Comparison of ENCODE assay signal across 14 mouse cellular contexts in the genomic region with DNA sequence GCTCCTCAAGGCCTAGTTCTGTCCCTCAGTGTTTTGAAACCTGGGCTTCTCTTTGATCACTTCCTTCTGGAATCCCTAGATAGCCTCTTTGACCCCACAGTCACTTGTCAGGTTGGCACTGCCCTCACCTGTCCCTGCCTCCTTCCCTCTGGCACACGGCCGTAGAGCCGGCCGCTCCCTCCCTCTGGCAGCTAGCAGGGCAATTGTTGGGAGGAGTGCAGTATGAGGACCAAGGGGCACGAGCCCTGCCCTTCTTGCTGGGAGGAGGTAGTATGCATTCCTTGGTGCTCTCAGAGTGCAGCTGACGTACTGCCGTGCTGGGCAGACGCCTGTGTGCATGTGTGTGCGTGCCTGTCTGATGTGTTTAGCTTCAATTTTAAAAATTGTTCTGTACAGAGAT. TPM values are rescaled to one million over a fixed set of nuclear protein-coding genes. Genes with fewer than 3 reads are reported as not detected.
DNase-seq lines count a peak whose midpoint lies in the region; ATAC-seq lines count a peak whose summit lies in the region.
"Had no signal": no experiment of that assay in that cellular context is flagged by ENCODE, and none has a peak within 500 bp of the region (broad histone marks: within the 10 kb centered on the region; RNA-seq: fewer than 3 reads in every experiment).

No protein-coding gene starts in this region.

- no peak overlapping the region for H3K4me2 ChIP-seq in liver, embryonic 15.5 days
- H3K4me2 ChIP-seq in stomach, embryonic 16.5 days (ENCODE audit: low read depth, low read length), result no peak overlapping the region

- intact Hi-C loops in gastrocnemius, postnatal 14 days (cut with DNase I; ENCODE audit: low total_unique reads), result no loop called here

- WGBS in liver, embryonic 15.5 days (ENCODE audit: insufficient replicate concordance), result 86% methylated on average over 9 of the region's 9 CpGs
- 68% methylated on average over 9 of the region's 9 CpGs for WGBS in stomach, embryonic 16.5 days
- 92% methylated on average over 9 of the region's 9 CpGs for WGBS in forebrain, embryonic 10.5 days

- H3K9me3 ChIP-seq in liver, embryonic 15.5 days (replicated peaks), result no peaks in the 10 kb centered on the region
- no peaks in the 10 kb centered on the region for H3K9me3 ChIP-seq in stomach, embryonic 16.5 days (replicated peaks; ENCODE audit: control insufficient read depth, low read length)
- H3K9me3 ChIP-seq in forebrain, embryonic 10.5 days, result no peaks in the 10 kb centered on the region

- H3K9ac ChIP-seq in liver, embryonic 15.5 days, result no peak overlapping the region
- no peak overlapping the region for H3K9ac ChIP-seq in stomach, embryonic 16.5 days (ENCODE audit: low read length)

- DNase-seq in liver, result no peak
- DNase-seq in cerebellum, postnatal 36 days, result peak; percentile 40 to 55
- DNase-seq in lung, adult 18-20 months, result peak; percentile 87 to 91
- no peak for DNase-seq in forebrain, embryonic 10.5 days (ENCODE audit: extremely low spot score, low spot score)
- DNase-seq in gastrocnemius, postnatal 14 days, result no peak
- DNase-seq: adrenal gland, postnatal 10 days; heart, postnatal 14 days; left cerebral cortex, postnatal 4 days; retina, postnatal 1 day; thymus, postnatal 14 days had no signal

- H3K4me3 ChIP-seq in liver, embryonic 15.5 days (replicated peaks), result no peak overlapping the region
- no peak overlapping the region for H3K4me3 ChIP-seq in stomach, embryonic 16.5 days (replicated peaks; ENCODE audit: low read length)
- no peak overlapping the region for H3K4me3 ChIP-seq in forebrain, embryonic 10.5 days

- no peaks in the 10 kb centered on the region for H3K27me3 ChIP-seq in liver, embryonic 15.5 days
- no peaks in the 10 kb centered on the region for H3K27me3 ChIP-seq in stomach, embryonic 16.5 days (ENCODE audit: control insufficient read depth, insufficient read depth, low read length)
- H3K27me3 ChIP-seq in forebrain, embryonic 10.5 days (ENCODE audit: poor library complexity, severe bottlenecking), result no peaks in the 10 kb centered on the region
- H3K27me3 ChIP-seq: CH12.LX had no signal

- 0 out of 2 replicates have a peak overlapping the region, but pooled peaks have one; percentile 0 for H3K27ac ChIP-seq in liver, embryonic 15.5 days (replicated peaks)
- peak overlapping the region; percentile 20; the same call in 1 of the 2 replicates for H3K27ac ChIP-seq in stomach, embryonic 16.5 days (ENCODE audit: low read length)
- H3K27ac ChIP-seq in forebrain, embryonic 10.5 days, result no peak overlapping the region

- no peak for ATAC-seq in liver, embryonic 15.5 days (ENCODE audit: insufficient read depth)
- peak; percentile 49; the same call in 1 of the 2 replicates for ATAC-seq in stomach, embryonic 16.5 days (ENCODE audit: insufficient read depth, low FRiP score)
- ATAC-seq: inflammation-experienced regulatory T-cells, adult 6 months had no signal

- H3K4me1 ChIP-seq in liver, embryonic 15.5 days (replicated peaks), result peaks cover 28% of the 10 kb centered on the region
- no peaks in the 10 kb centered on the region for H3K4me1 ChIP-seq in stomach, embryonic 16.5 days (ENCODE audit: control insufficient read depth, insufficient read depth, low read length)
- H3K4me1 ChIP-seq in forebrain, embryonic 10.5 days, result peaks cover 20% of the 10 kb centered on the region

- peaks cover 97% of the 10 kb centered on the region for H3K36me3 ChIP-seq in liver, embryonic 15.5 days (replicated peaks)
- H3K36me3 ChIP-seq in stomach, embryonic 16.5 days (ENCODE audit: control insufficient read depth, insufficient read depth, low read length), result peaks cover 18% of the 10 kb centered on the region
- H3K36me3 ChIP-seq in forebrain, embryonic 10.5 days (replicated peaks), result peaks cover 81% of the 10 kb centered on the region

RNA-seq across cellular contexts. Expression of gene Unc13d, which starts 17.2 kb away (rescaled TPM):
- polyA plus RNA-seq in liver, embryonic 15.5 days (2015; fragmentation: Nextera tagmentation; extraction: Ambion mirVana), result 21.4 and 23.3 TPM in 2 replicates
- polyA plus RNA-seq in stomach, embryonic 16.5 days (2015; fragmentation: Nextera tagmentation; extraction: Ambion mirVana), result 8.3 and 9.9 TPM in 2 replicates
- 3.7 and 3.8 TPM in 2 replicates for polyA plus RNA-seq in forebrain, embryonic 10.5 days (2016; fragmentation: Nextera tagmentation; extraction: Ambion mirVana)
- total RNA-seq in gastrocnemius, postnatal 14 days (2021), result under 1 TPM; 0.31 to 0.33 TPM

RNA-seq across cellular contexts. Expression of gene Wbp2, which starts 26.2 kb away (rescaled TPM):
- polyA plus RNA-seq in liver, embryonic 15.5 days (2015; fragmentation: Nextera tagmentation; extraction: Ambion mirVana), result 83.9 and 93.0 TPM in 2 replicates
- polyA plus RNA-seq in stomach, embryonic 16.5 days (2015; fragmentation: Nextera tagmentation; extraction: Ambion mirVana), result 81.8 and 98.6 TPM in 2 replicates
- polyA plus RNA-seq in forebrain, embryonic 10.5 days (2016; fragmentation: Nextera tagmentation; extraction: Ambion mirVana), result 71.0 and 73.6 TPM in 2 replicates
- total RNA-seq in gastrocnemius, postnatal 14 days (2021), result 10 to 100 TPM; 61.6 to 65.3 TPM

RNA-seq across cellular contexts. Expression of gene Unk, which starts 30.5 kb away (rescaled TPM):
- 10.1 and 11.6 TPM in 2 replicates for polyA plus RNA-seq in liver, embryonic 15.5 days (2015; fragmentation: Nextera tagmentation; extraction: Ambion mirVana)
- 26.4 and 26.9 TPM in 2 replicates for polyA plus RNA-seq in stomach, embryonic 16.5 days (2015; fragmentation: Nextera tagmentation; extraction: Ambion mirVana)
- 48.4 and 48.9 TPM in 2 replicates for polyA plus RNA-seq in forebrain, embryonic 10.5 days (2016; fragmentation: Nextera tagmentation; extraction: Ambion mirVana)
- 1 to 10 TPM; 7.3 to 7.7 TPM for total RNA-seq in gastrocnemius, postnatal 14 days (2021)

RNA-seq across cellular contexts. Expression of gene H3f3b, which starts 32.8 kb away (rescaled TPM):
- 540 and 595 TPM in 2 replicates for polyA plus RNA-seq in liver, embryonic 15.5 days (2015; fragmentation: Nextera tagmentation; extraction: Ambion mirVana)
- 1,496 and 1,592 TPM in 2 replicates for polyA plus RNA-seq in stomach, embryonic 16.5 days (2015; fragmentation: Nextera tagmentation; extraction: Ambion mirVana)
- polyA plus RNA-seq in forebrain, embryonic 10.5 days (2016; fragmentation: Nextera tagmentation; extraction: Ambion mirVana), result 1,610 and 1,612 TPM in 2 replicates
- 100 to 1,000 TPM; 132 to 170 TPM for total RNA-seq in gastrocnemius, postnatal 14 days (2021)

RNA-seq across cellular contexts. Expression of gene Galk1, which starts 48.1 kb away (rescaled TPM):
- polyA plus RNA-seq in liver, embryonic 15.5 days (2015; fragmentation: Nextera tagmentation; extraction: Ambion mirVana), result 168 and 190 TPM in 2 replicates
- 186 and 187 TPM in 2 replicates for polyA plus RNA-seq in stomach, embryonic 16.5 days (2015; fragmentation: Nextera tagmentation; extraction: Ambion mirVana)
- polyA plus RNA-seq in forebrain, embryonic 10.5 days (2016; fragmentation: Nextera tagmentation; extraction: Ambion mirVana), result 223 and 224 TPM in 2 replicates
- 10 to 100 TPM in 1 of 2 experiments, 1 to 10 TPM in 1; 7.2 to 11.3 TPM for total RNA-seq in gastrocnemius, postnatal 14 days (2021)

Comparison
In these comparisons a context has a peak if more than half of its experiments do, and no peak if none do; other contexts are left out.
1. DNase-seq: peak in cerebellum, postnatal 36 days (2 of 2) and lung, adult 18-20 months (2 of 2); none in liver (single experiment), forebrain, embryonic 10.5 days (single experiment) and gastrocnemius, postnatal 14 days (single experiment).